Mouse (Mus musculus) ES-E14 (cell line): Measurements from ENCODE around the gene Abhd2.

Source experiments
- CHD2 ChIP-seq: IDR thresholded peaks from 2 replicates; pipeline ENCODE4 v1.6.1; 2014; ENCODE audit warnings: mild to moderate bottlenecking, low read depth, low read length, inconsistent platforms
- ZC3H11A ChIP-seq: IDR thresholded peaks from 2 replicates; pipeline ENCODE4 v1.6.1; 2012; ENCODE audit warnings: low read depth, mild to moderate bottlenecking, inconsistent platforms, low read length, borderline replicate concordance

- no peak for TF ChIP-seq ZC3H11A
- no peak for TF ChIP-seq CHD2
Measured at GRCm38 (mm10) chr7:79414449-79415375, 141.7 kb downstream of the Abhd2 start.
